Mouse (Mus musculus): ENCODE data around the gene Pigk. TPM values are rescaled to one million over a fixed set of nuclear protein-coding genes. Genes with fewer than 3 reads are reported as not detected.

Gene Pigk
- polyA plus RNA-seq, 1 experiment from 2014 or later, result 36.9 TPM

- Histone ChIP-seq H3K9me3 (replicated peaks) (no peaks in the 10 kb centered on the region), H3K4me3 (no peak overlapping the region), H3K27ac (no peak overlapping the region), H3K9ac (no peak overlapping the region), H3K36me3 (no peaks in the 10 kb centered on the region; the same call in 1 of the 2 replicates), H3K27me3 (no peaks in the 10 kb centered on the region), H3K4me2 (no peak overlapping the region), H3K4me1 (replicated peaks) (peaks cover 24% of the 10 kb centered on the region)
- WGBS, result 47% methylated on average over 7 of the region's 7 CpGs
- ATAC-seq (replicated peaks; ENCODE audit: insufficient number of reproducible peaks, insufficient read depth, low FRiP score, low read depth), result no peak
Measured at GRCm38 (mm10) chr3:152755515-152755914, 41.6 kb downstream of the Pigk start.

DNA sequence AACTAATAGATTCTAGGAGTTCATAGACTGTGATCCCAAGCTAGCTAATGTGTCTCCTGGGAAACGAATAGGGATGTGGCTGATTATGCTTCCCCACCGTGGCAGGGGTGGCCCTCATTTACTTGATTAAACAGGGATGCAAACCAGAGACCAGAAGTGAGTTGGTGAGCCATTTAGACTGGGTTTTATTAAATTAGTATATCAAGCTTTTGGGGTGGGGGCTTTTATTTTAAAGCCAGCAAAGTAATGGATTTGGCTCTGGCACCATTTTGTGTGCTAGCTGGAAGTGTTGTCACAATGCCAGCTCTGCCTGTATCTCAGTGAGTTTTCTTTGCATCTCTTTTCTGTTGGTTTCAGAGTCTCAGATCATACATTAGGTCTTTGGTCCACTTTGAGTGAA is 43.0 kb downstream of the Pigk start:
- no peaks in the 10 kb centered on the region; the same call in 1 of the 2 replicates for H3K36me3 ChIP-seq
- WGBS, result 80% methylated on average over 2 of the region's 2 CpGs
- ATAC-seq (replicated peaks; ENCODE audit: insufficient number of reproducible peaks, insufficient read depth, low FRiP score, low read depth), result no peak
- H3K4me2 ChIP-seq, result no peak overlapping the region
- H3K4me1 ChIP-seq (replicated peaks), result peaks cover 24% of the 10 kb centered on the region
- H3K4me3 ChIP-seq, result no peak overlapping the region
- H3K27me3 ChIP-seq, result no peaks in the 10 kb centered on the region
- H3K27ac ChIP-seq, result no peak overlapping the region
- H3K9ac ChIP-seq, result no peak overlapping the region
- no peaks in the 10 kb centered on the region for H3K9me3 ChIP-seq (replicated peaks)

DNA sequence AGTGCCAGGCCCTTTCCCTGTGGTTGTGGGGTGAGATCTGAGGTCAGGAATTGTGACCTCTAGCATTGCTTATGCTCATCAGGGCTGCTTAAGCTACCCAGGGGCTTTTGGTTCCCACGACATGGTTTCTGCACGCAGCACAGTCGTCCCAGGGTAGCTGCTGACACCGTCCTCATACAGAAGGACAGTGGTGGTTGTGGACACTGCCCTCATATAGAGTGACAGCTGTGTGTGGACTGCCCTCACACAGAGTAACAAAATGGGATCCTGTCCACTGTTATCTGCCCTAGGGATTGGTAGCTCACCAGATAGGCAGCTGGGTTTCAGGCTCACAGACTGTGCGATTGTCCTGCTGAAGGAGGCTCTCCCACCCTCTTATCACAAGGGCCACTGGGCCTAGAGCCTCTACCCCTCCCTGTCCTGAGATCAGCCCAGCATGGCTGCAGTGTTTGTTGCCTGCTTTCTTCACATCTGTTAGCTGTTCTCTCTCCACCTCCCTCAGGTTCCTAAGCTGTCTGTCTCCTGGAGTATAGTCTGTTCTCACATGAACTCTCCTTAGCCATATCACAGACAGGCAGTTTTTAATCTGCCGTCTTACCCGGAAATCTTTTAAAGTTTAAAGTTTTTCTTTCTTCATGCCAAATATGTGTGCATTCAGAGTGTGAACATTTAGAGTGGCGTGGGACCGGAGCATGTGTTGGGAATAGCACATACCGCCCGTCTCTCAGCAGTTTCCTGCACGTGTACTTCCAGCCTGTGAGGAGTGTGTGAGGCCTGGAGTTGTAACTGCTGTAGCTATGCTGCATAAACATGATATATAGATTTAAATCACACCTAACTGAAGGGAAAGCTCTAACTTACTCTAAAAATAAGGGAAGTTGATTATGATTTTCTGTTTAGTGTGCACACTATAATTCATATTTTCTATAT is 43.8 kb downstream of the Pigk start:
- no peaks in the 10 kb centered on the region for H3K36me3 ChIP-seq
- peak; percentile 39; the same call in 1 of the 2 replicates for ATAC-seq (replicated peaks; ENCODE audit: insufficient number of reproducible peaks, insufficient read depth, low FRiP score, low read depth)
- no peak overlapping the region for H3K4me3 ChIP-seq
- H3K4me1 ChIP-seq (replicated peaks), result peaks cover 24% of the 10 kb centered on the region
- no peak overlapping the region for H3K4me2 ChIP-seq
- 48% methylated on average over 12 of the region's 12 CpGs for WGBS
- no peak overlapping the region for H3K9ac ChIP-seq
- no peaks in the 10 kb centered on the region for H3K9me3 ChIP-seq (replicated peaks)
- H3K27me3 ChIP-seq, result no peaks in the 10 kb centered on the region
- H3K27ac ChIP-seq, result no peak overlapping the region

GRCm38 (mm10) chr3:152758500-152759032 is 44.7 kb downstream of the Pigk start:
- no peak for ATAC-seq (replicated peaks; ENCODE audit: insufficient number of reproducible peaks, insufficient read depth, low FRiP score, low read depth)
- H3K27ac ChIP-seq, result no peak overlapping the region
- H3K27me3 ChIP-seq, result no peaks in the 10 kb centered on the region
- H3K9me3 ChIP-seq (replicated peaks), result no peaks in the 10 kb centered on the region
- no peak overlapping the region for H3K4me3 ChIP-seq
- H3K4me1 ChIP-seq (replicated peaks), result peaks cover 30% of the 10 kb centered on the region
- no peak overlapping the region for H3K4me2 ChIP-seq
- H3K9ac ChIP-seq, result no peak overlapping the region
- no peaks in the 10 kb centered on the region for H3K36me3 ChIP-seq
- WGBS, result 60% methylated on average over 15 of the region's 15 CpGs

GRCm38 (mm10) chr3:152761116-152761515 is 47.2 kb downstream of the Pigk start:
- H3K9me3 ChIP-seq (replicated peaks), result no peaks in the 10 kb centered on the region
- H3K4me3 ChIP-seq, result no peak overlapping the region
- no peak overlapping the region for H3K9ac ChIP-seq
- H3K36me3 ChIP-seq, result no peaks in the 10 kb centered on the region
- no peak for ATAC-seq (replicated peaks; ENCODE audit: insufficient number of reproducible peaks, insufficient read depth, low FRiP score, low read depth)
- 26% methylated on average over 7 of the region's 7 CpGs for WGBS
- H3K27me3 ChIP-seq, result no peaks in the 10 kb centered on the region
- no peak overlapping the region for H3K4me2 ChIP-seq
- peaks cover 37% of the 10 kb centered on the region for H3K4me1 ChIP-seq (replicated peaks)
- H3K27ac ChIP-seq, result no peak overlapping the region

- Histone ChIP-seq H3K36me3 (no peaks in the 10 kb centered on the region), H3K27me3 (no peaks in the 10 kb centered on the region), H3K9ac (no peak overlapping the region), H3K4me1 (replicated peaks) (peaks cover 37% of the 10 kb centered on the region), H3K9me3 (replicated peaks) (no peaks in the 10 kb centered on the region), H3K27ac (no peak overlapping the region), H3K4me2 (no peak overlapping the region), H3K4me3 (no peak overlapping the region)
- no peak for ATAC-seq (replicated peaks; ENCODE audit: insufficient number of reproducible peaks, insufficient read depth, low FRiP score, low read depth)
- WGBS, result 82% methylated on average over 8 of the region's 8 CpGs
Measured at GRCm38 (mm10) chr3:152761661-152762060, 47.8 kb downstream of the Pigk start.

- H3K9ac ChIP-seq, result no peak overlapping the region
- no peak overlapping the region for H3K4me3 ChIP-seq
- no peaks in the 10 kb centered on the region for H3K36me3 ChIP-seq
- ATAC-seq (replicated peaks; ENCODE audit: insufficient number of reproducible peaks, insufficient read depth, low FRiP score, low read depth), result no peak
- no peaks in the 10 kb centered on the region for H3K9me3 ChIP-seq (replicated peaks)
- no peak overlapping the region for H3K27ac ChIP-seq
- H3K4me2 ChIP-seq, result no peak overlapping the region
- H3K4me1 ChIP-seq (replicated peaks), result peaks cover 34% of the 10 kb centered on the region
- H3K27me3 ChIP-seq, result no peaks in the 10 kb centered on the region
- WGBS, result 83% methylated on average over 8 of the region's 8 CpGs
Measured at GRCm38 (mm10) chr3:152762302-152762701, 48.4 kb downstream of the Pigk start.

GRCm38 (mm10) chr3:152763139-152763882 is 49.4 kb downstream of the Pigk start:
- peak overlapping the region; percentile 81 for H3K27ac ChIP-seq
- H3K27me3 ChIP-seq, result no peaks in the 10 kb centered on the region
- WGBS, result 22% methylated on average over 26 of the region's 26 CpGs
- H3K4me2 ChIP-seq, result peak overlapping the region; percentile 88
- peak overlapping the region; percentile 57 for H3K4me3 ChIP-seq
- peak; percentile 68 for ATAC-seq (replicated peaks; ENCODE audit: insufficient number of reproducible peaks, insufficient read depth, low FRiP score, low read depth)
- peaks cover 26% of the 10 kb centered on the region for H3K4me1 ChIP-seq (replicated peaks)
- H3K36me3 ChIP-seq, result no peaks in the 10 kb centered on the region
- H3K9ac ChIP-seq, result peak overlapping the region; percentile 59
- H3K9me3 ChIP-seq (replicated peaks), result no peaks in the 10 kb centered on the region

- ATAC-seq (replicated peaks; ENCODE audit: insufficient number of reproducible peaks, insufficient read depth, low FRiP score, low read depth), result no peak
- peaks cover 18% of the 10 kb centered on the region for H3K4me1 ChIP-seq (replicated peaks)
- H3K4me3 ChIP-seq, result no peak overlapping the region
- no peak overlapping the region for H3K4me2 ChIP-seq
- peak overlapping the region; percentile 64 for H3K27ac ChIP-seq
- H3K9me3 ChIP-seq (replicated peaks), result no peaks in the 10 kb centered on the region
- no peaks in the 10 kb centered on the region for H3K36me3 ChIP-seq
- no peak overlapping the region for H3K9ac ChIP-seq
- H3K27me3 ChIP-seq, result no peaks in the 10 kb centered on the region
- WGBS, result 47% methylated on average over 8 of the region's 8 CpGs
Measured at GRCm38 (mm10) chr3:152764516-152765312, 50.8 kb downstream of the Pigk start.

GRCm38 (mm10) chr3:152767485-152767884 is 53.6 kb downstream of the Pigk start:
- Histone ChIP-seq H3K36me3 (0 out of 2 replicates have a peak, but pooled peaks cover 4% of the 10 kb centered on the region), H3K27me3 (no peaks in the 10 kb centered on the region), H3K4me1 (replicated peaks) (peaks cover 18% of the 10 kb centered on the region), H3K9me3 (replicated peaks) (no peaks in the 10 kb centered on the region), H3K4me3 (no peak overlapping the region), H3K27ac (no peak overlapping the region), H3K9ac (no peak overlapping the region), H3K4me2 (no peak overlapping the region)
- no peak for ATAC-seq (replicated peaks; ENCODE audit: insufficient number of reproducible peaks, insufficient read depth, low FRiP score, low read depth)
- WGBS, result 52% methylated on average over 11 of the region's 11 CpGs
